Mouse (Mus musculus) erythroblast, embryonic 14.5 days (primary cell): ENCODE measurements around the gene Yap1. TPM values are rescaled to one million over a fixed set of nuclear protein-coding genes. Genes with fewer than 3 reads are reported as not detected.
"Not testable (repeated sequence)": the region's sequence is repeated elsewhere in the genome, so short reads cannot be mapped to it uniquely, and the experiment has no call there.

ENCODE experiments used
- H3K27me3 ChIP-seq: 2 replicates; pipeline ENCODE4 v1.6.1; 2012; ENCODE audit warnings: inconsistent platforms; ENCODE audit not compliant: control insufficient read depth
- H3K36me3 ChIP-seq: 2 replicates; pipeline ENCODE4 v1.6.1; 2012; ENCODE audit warnings: mild to moderate bottlenecking, inconsistent platforms; ENCODE audit not compliant: control insufficient read depth
- H3K4me1 ChIP-seq: 2 replicates; pipeline ENCODE4 v1.6.1; 2012; ENCODE audit warnings: inconsistent platforms; ENCODE audit not compliant: control insufficient read depth
- H3K4me3 ChIP-seq: replicated peaks from 2 replicates; pipeline ENCODE3; 2012; ENCODE audit warnings: moderate library complexity, mild to moderate bottlenecking, inconsistent platforms
- H3K9me3 ChIP-seq: 2 replicates; pipeline ENCODE4 v1.6.1; 2012; ENCODE audit warnings: low read length, inconsistent platforms, mixed read lengths; ENCODE audit not compliant: control insufficient read depth
- GATA1 ChIP-seq: IDR thresholded peaks from 2 replicates; pipeline ENCODE4 v1.6.1; 2012; ENCODE audit warnings: low read length, inconsistent platforms, mixed read lengths
- TAL1 ChIP-seq: IDR thresholded peaks from 3 replicates; pipeline ENCODE4 v1.6.1; 2012; ENCODE audit warnings: low read length, inconsistent platforms, mixed read lengths
- polyA plus RNA-seq: library from polyadenylated mRNA; stranded (reverse); fragments of >175 nt; gene quantifications from 2 replicates; pipeline ENCODE4 v1.2.3, GENCODE M21; 2012

Gene Yap1
- polyA plus RNA-seq, 1 experiment = not detected

DNA sequence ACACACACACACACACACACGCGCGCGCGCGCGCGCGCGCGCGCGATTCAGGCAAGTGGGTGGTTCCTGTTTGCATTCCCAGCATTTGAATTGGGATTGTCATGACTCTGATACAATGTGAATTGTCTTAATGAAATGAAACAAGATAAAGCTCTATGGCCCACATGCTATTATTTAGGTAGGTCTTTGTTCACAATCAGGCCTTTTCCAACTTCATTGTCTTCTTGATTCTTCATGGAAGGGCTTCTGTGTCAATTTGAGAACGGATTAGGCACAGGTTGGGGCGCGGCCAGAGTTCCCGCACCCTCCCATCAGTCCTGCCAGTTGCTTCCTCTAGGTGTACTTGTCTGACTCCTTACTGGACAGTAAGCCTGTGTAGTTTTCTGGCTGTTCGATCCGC, 90.4 kb downstream of the Yap1 start:
- Histone ChIP-seq H3K4me3 (peak overlapping the region; percentile 8), H3K4me1 (peaks cover 20% of the 10 kb centered on the region), H3K36me3 (no peaks in the 10 kb centered on the region), H3K27me3 (0 out of 2 replicates have a peak, but pooled peaks cover 2% of the 10 kb centered on the region), H3K9me3 (no peaks in the 10 kb centered on the region)
- TF ChIP-seq TAL1 (no peak), GATA1 (no peak)

DNA sequence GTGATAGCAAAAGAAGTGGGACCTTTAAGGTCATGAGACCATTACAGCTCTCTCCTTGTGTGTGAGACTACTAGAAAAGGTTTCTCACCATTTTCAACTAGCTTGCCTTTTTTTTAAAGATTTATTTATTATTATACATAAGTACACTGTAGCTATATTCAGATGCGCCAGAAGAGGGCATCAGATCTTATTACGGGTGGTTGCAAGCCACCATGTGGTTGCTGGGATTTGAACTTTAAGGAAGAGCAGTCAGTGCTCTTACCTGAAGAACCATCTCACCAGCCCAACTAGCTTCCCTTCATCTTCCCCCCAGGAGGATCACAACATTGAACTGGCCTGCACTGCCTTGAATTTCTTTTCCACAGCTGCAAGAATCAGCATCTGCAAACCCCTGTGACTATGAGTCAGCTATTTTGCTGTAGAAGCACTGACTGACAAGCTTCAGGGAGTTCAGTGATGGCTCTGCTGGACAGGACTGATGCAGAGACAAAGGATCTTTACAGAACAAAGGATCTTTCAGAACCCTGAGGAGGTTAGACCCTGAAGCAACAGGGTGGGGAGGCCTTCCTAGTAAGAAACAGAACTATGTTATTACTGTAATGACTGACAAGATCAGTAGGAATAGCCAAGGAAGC, 96.9 kb downstream of the Yap1 start:
- H3K4me1 ChIP-seq = peaks cover 17% of the 10 kb centered on the region
- no peaks in the 10 kb centered on the region for H3K36me3 ChIP-seq
- no peak overlapping the region for H3K4me3 ChIP-seq
- TF ChIP-seq TAL1 = no peak
- no peaks in the 10 kb centered on the region for H3K27me3 ChIP-seq
- H3K9me3 ChIP-seq = no peaks in the 10 kb centered on the region

- TF ChIP-seq GATA1 = no peak
- no peak for TF ChIP-seq TAL1
- no peaks in the 10 kb centered on the region for H3K9me3 ChIP-seq
- no peaks in the 10 kb centered on the region for H3K36me3 ChIP-seq
- H3K4me1 ChIP-seq = peaks cover 13% of the 10 kb centered on the region
- no peaks in the 10 kb centered on the region for H3K27me3 ChIP-seq
- no peak overlapping the region for H3K4me3 ChIP-seq
These were observed 97.8 kb downstream of the Yap1 start for GRCm38 (mm10) chr9:7906564-7906963.

DNA sequence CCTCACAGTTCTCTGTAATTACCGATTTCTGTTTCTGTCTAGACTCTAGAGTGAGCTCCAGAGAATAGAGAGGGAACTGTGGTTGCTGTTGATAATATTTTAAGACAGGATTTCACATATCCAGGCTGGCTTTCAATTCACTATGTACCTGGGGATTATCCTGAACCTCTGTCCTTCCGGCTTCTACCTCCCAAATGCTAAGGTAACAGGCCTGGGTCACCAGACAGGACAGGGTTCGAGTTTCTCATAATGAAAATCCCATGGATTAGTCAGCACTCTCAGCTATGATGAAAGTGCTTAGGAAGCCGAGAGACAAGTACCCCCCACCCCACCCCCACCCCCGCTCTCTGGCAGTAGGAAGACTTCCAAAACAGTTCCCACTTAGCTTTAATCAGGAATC, 100.6 kb downstream of the Yap1 start:
- Histone ChIP-seq H3K9me3 (no peaks in the 10 kb centered on the region), H3K4me1 (peaks cover 13% of the 10 kb centered on the region), H3K27me3 (no peaks in the 10 kb centered on the region), H3K36me3 (no peaks in the 10 kb centered on the region), H3K4me3 (no peak overlapping the region)
- TF ChIP-seq GATA1 (no peak), TAL1 (no peak)

GRCm38 (mm10) chr9:7903262-7903661, 101.1 kb downstream of the Yap1 start:
- no peaks in the 10 kb centered on the region for H3K9me3 ChIP-seq
- no peak overlapping the region for H3K4me3 ChIP-seq
- no peaks in the 10 kb centered on the region for H3K36me3 ChIP-seq
- H3K27me3 ChIP-seq = no peaks in the 10 kb centered on the region
- H3K4me1 ChIP-seq = peaks cover 13% of the 10 kb centered on the region
- TF ChIP-seq GATA1 = no peak

GRCm38 (mm10) chr9:7902311-7902710, 102.1 kb downstream of the Yap1 start:
- H3K4me1 ChIP-seq = peaks cover 13% of the 10 kb centered on the region
- no peak overlapping the region for H3K4me3 ChIP-seq
- H3K36me3 ChIP-seq = no peaks in the 10 kb centered on the region
- no peaks in the 10 kb centered on the region for H3K9me3 ChIP-seq
- TF ChIP-seq TAL1 (no peak), GATA1 (no peak)
- H3K27me3 ChIP-seq = no peaks in the 10 kb centered on the region

DNA sequence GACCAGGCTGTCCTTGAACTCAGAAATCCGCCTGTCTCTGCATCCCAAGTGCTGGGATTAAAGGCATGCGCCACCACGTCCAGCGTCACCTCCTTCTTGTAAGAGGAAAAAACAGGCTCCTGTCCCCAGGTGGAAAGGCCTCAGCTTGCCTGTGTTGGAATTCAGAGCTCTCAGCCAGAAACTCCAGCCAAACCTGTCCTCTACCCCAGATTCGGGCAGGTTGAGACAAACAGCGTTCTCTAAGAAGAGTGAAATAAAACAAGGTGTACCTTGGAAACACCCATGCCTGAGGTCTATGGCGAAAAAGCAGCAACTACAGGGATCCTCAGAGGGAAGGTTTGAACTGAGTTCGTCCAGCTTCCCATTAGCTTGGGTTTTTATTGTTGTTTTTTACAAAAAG, 103.4 kb downstream of the Yap1 start:
- Histone ChIP-seq H3K4me3 (no peak overlapping the region), H3K9me3 (no peaks in the 10 kb centered on the region), H3K27me3 (no peaks in the 10 kb centered on the region), H3K4me1 (peaks cover 13% of the 10 kb centered on the region), H3K36me3 (no peaks in the 10 kb centered on the region)
- TF ChIP-seq GATA1 = no peak
- TF ChIP-seq TAL1 = no peak

DNA sequence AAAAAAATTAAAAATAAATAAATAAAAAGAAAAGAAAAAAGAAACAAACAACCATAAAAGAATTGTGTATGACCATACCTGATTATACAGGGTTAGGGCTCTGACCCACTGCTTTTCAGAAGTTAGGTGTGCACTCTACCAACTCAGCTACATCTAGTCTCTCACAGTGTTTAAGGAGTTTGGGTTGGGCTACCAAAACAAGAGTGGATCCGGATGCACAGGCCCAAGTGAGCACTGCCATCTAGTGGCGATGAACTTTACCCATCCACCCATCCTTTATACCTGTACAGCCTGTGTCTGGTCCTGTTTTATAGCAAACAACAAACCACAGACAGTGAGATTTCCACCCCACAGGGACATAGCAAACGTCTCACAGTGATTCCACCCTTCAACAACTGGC, 106.9 kb downstream of the Yap1 start:
- TF ChIP-seq GATA1 (no peak), TAL1 (no peak)
- Histone ChIP-seq H3K9me3 (0 out of 2 replicates have a peak, but pooled peaks cover under 1% of the 10 kb centered on the region), H3K4me3 (no peak overlapping the region), H3K36me3 (no peaks in the 10 kb centered on the region), H3K4me1 (no peaks in the 10 kb centered on the region), H3K27me3 (no peaks in the 10 kb centered on the region)

- H3K36me3 ChIP-seq, H3K27me3 ChIP-seq, H3K4me1 ChIP-seq, H3K4me3 ChIP-seq, H3K9me3 ChIP-seq: not testable (repeated sequence)
These were observed 112.6 kb downstream of the Yap1 start for GRCm38 (mm10) chr9:7891796-7892195.

DNA sequence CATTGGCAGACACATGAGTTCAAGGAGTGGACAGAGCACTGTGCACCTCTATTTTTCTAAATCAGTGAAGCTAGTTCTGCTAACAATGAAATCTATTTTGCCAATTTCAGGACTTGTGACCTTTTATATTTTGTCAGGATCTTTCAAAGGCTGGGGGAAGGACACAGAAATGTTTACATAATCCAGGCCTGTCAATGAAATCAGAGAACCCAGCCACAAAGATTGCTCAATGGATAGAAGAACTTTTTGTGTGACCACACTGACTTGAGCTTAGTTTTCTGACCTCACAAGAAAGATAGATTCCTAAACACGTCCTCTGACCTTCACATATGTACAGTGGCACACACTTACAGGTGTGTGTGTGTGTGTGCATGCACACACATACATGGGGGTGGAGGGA, 113.2 kb downstream of the Yap1 start:
- TF ChIP-seq GATA1 = no peak
- TF ChIP-seq TAL1 = no peak

More for the DNA sequence above, 113.2 kb downstream of the Yap1 start:
- H3K36me3 ChIP-seq = no peaks in the 10 kb centered on the region
- no peaks in the 10 kb centered on the region for H3K4me1 ChIP-seq
- no peaks in the 10 kb centered on the region for H3K27me3 ChIP-seq
- H3K9me3 ChIP-seq = 0 out of 2 replicates have a peak, but pooled peaks cover 5% of the 10 kb centered on the region
- no peak overlapping the region for H3K4me3 ChIP-seq
